Mouse (Mus musculus): ENCODE measurements at regions not wholly inside any gene's neighbourhood (a gene's known extent, or its start where the extent isn't known, plus 50 kb on each side); places are given as distances from the start of the nearest gene placed in this dataset.

DNA sequence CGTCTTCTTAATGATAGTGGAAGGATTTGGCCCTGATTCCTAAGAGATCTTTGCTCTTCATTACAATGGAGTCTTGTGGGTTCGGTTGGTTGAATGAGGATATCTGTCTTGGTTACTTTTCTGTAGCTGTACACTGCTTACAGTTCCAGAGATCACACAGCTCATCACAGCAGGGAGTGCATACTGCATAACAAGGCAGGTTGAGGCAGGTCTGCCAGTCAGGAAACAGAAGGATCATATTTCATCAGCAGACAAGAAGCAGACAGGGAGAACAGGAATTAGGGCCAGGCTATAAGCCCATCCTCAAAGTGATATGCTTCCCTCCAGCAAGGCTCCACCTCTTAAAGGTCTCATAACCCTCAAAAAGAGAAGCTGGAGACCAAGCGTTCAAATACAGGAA lies 150.4 kb downstream of the Otoa start:
- no peak for DNase-seq (ENCODE audit: low read depth in 3 of 3, low spot score in 3 of 3)
- Histone ChIP-seq H3K4me3 (ENCODE audit: insufficient read depth in 1 of 2, low read depth in 2 of 2, low read length in 2 of 2) (no peak overlapping the region), H3K27ac (no peak overlapping the region), H3K36me3 (replicated peaks; ENCODE audit: control insufficient read depth, insufficient read depth, low read depth) (no peaks in the 10 kb centered on the region), H3K9ac (replicated peaks) (no peak overlapping the region), H3K27me3 (ENCODE audit: control insufficient read depth, insufficient read depth, low read length) (no peaks in the 10 kb centered on the region), H3K4me1 (replicated peaks; ENCODE audit: control insufficient read depth in 2 of 2, insufficient read depth in 2 of 2, low read length in 1 of 2) (no peaks in the 10 kb centered on the region), H3K9me3 (ENCODE audit: control insufficient read depth, low read length) (no peaks in the 10 kb centered on the region), H3K4me2 (ENCODE audit: low read depth) (no peak overlapping the region)
- WGBS (ENCODE audit: insufficient replicate concordance) = 51% methylated on average over 3 of the region's 3 CpGs
- ATAC-seq (ENCODE audit: insufficient read depth) = no peak
- TF ChIP-seq EP300 (IDR thresholded peaks at IDR 0.05; ENCODE audit: low read depth) (no peak), CTCF (IDR thresholded peaks at IDR 0.05; ENCODE audit: low read depth) (no peak)

DNA sequence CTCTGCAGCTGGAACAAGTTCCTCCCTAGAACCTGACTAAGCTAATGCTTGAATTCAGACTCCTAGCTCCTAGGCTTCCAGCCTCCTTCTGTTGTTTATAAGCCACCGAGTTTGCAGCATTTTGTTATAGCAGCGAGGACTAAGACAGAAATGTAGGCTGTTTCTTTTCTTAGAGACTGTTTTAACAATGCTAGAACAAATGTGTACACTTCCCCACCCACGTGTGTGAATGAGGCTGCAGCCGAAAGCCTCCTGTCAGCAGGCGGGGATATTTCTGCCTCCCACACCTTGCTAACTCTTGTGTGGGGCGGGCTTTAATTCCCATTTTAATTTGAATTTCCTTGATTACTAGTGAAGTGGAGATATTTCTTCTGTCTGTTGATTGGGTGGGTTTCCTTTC lies 153.4 kb downstream of the Otoa start:
- TF ChIP-seq EP300 (IDR thresholded peaks at IDR 0.05; ENCODE audit: low read depth) = no peak
- TF ChIP-seq CTCF (IDR thresholded peaks at IDR 0.05; ENCODE audit: low read depth) = no peak
- H3K4me1 ChIP-seq (replicated peaks; ENCODE audit: control insufficient read depth in 2 of 2, insufficient read depth in 2 of 2, low read length in 1 of 2) = no peaks in the 10 kb centered on the region
- no peaks in the 10 kb centered on the region for H3K36me3 ChIP-seq (replicated peaks; ENCODE audit: control insufficient read depth, insufficient read depth, low read depth)
- H3K4me3 ChIP-seq (ENCODE audit: insufficient read depth in 1 of 2, low read depth in 2 of 2, low read length in 2 of 2) = no peak overlapping the region
- WGBS (ENCODE audit: insufficient replicate concordance) = 47% methylated on average over 6 of the region's 6 CpGs
- ATAC-seq (ENCODE audit: insufficient read depth) = no peak
- H3K27ac ChIP-seq = no peak overlapping the region
- H3K9me3 ChIP-seq (ENCODE audit: control insufficient read depth, low read length) = no peaks in the 10 kb centered on the region
- no peak overlapping the region for H3K9ac ChIP-seq (replicated peaks)
- no peak overlapping the region for H3K4me2 ChIP-seq (ENCODE audit: low read depth)
- H3K27me3 ChIP-seq (ENCODE audit: control insufficient read depth, insufficient read depth, low read length) = no peaks in the 10 kb centered on the region
- DNase-seq (ENCODE audit: low read depth in 3 of 3, low spot score in 3 of 3) = no peak

GRCm38 (mm10) chr7:121239731-121240130 lies 151.9 kb upstream of the Hs3st2 start:
- Histone ChIP-seq H3K36me3 (replicated peaks; ENCODE audit: control insufficient read depth, insufficient read depth, low read depth) (no peaks in the 10 kb centered on the region), H3K27me3 (ENCODE audit: control insufficient read depth, insufficient read depth, low read length) (no peaks in the 10 kb centered on the region), H3K4me1 (replicated peaks; ENCODE audit: control insufficient read depth in 2 of 2, insufficient read depth in 2 of 2, low read length in 1 of 2) (no peaks in the 10 kb centered on the region), H3K4me2 (ENCODE audit: low read depth) (no peak overlapping the region), H3K27ac (no peak overlapping the region), H3K9me3 (ENCODE audit: control insufficient read depth, low read length) (no peaks in the 10 kb centered on the region), H3K9ac (replicated peaks) (no peak overlapping the region), H3K4me3 (ENCODE audit: insufficient read depth in 1 of 2, low read depth in 2 of 2, low read length in 2 of 2) (no peak overlapping the region)
- DNase-seq (ENCODE audit: low read depth in 3 of 3, low spot score in 3 of 3) = no peak
- no peak for ATAC-seq (ENCODE audit: insufficient read depth)
- WGBS (ENCODE audit: insufficient replicate concordance) = 54% methylated on average over 6 of the region's 6 CpGs
- no peak for TF ChIP-seq EP300 (IDR thresholded peaks at IDR 0.05; ENCODE audit: low read depth)

- Histone ChIP-seq H3K36me3 (replicated peaks; ENCODE audit: control insufficient read depth, insufficient read depth, low read depth) (no peaks in the 10 kb centered on the region), H3K27me3 (ENCODE audit: control insufficient read depth, insufficient read depth, low read length) (no peaks in the 10 kb centered on the region), H3K4me3 (ENCODE audit: insufficient read depth in 1 of 2, low read depth in 2 of 2, low read length in 2 of 2) (no peak overlapping the region), H3K9me3 (ENCODE audit: control insufficient read depth, low read length) (no peaks in the 10 kb centered on the region), H3K27ac (no peak overlapping the region), H3K4me2 (ENCODE audit: low read depth) (no peak overlapping the region), H3K4me1 (replicated peaks; ENCODE audit: control insufficient read depth in 2 of 2, insufficient read depth in 2 of 2, low read length in 1 of 2) (no peaks in the 10 kb centered on the region), H3K9ac (replicated peaks) (no peak overlapping the region)
- 73% methylated on average over 6 of the region's 6 CpGs for WGBS (ENCODE audit: insufficient replicate concordance)
- ATAC-seq (ENCODE audit: insufficient read depth) = no peak
- no peak for DNase-seq (ENCODE audit: low read depth in 3 of 3, low spot score in 3 of 3)
- TF ChIP-seq EP300 (IDR thresholded peaks at IDR 0.05; ENCODE audit: low read depth) (no peak), CTCF (IDR thresholded peaks at IDR 0.05; ENCODE audit: low read depth) (no peak)
These were observed 143.8 kb upstream of the Hs3st2 start for GRCm38 (mm10) chr7:121247845-121248244.

GRCm38 (mm10) chr7:121257466-121257865 lies 134.2 kb upstream of the Hs3st2 start:
- no peak for ATAC-seq (ENCODE audit: insufficient read depth)

More at GRCm38 (mm10) chr7:121257466-121257865, 134.2 kb upstream of the Hs3st2 start:
- no peaks in the 10 kb centered on the region for H3K36me3 ChIP-seq (replicated peaks; ENCODE audit: control insufficient read depth, insufficient read depth, low read depth)
- no peaks in the 10 kb centered on the region for H3K9me3 ChIP-seq (ENCODE audit: control insufficient read depth, low read length)
- 63% methylated on average over 2 of the region's 2 CpGs for WGBS (ENCODE audit: insufficient replicate concordance)
- H3K4me2 ChIP-seq (ENCODE audit: low read depth) = no peak overlapping the region
- no peak for DNase-seq (ENCODE audit: low read depth in 3 of 3, low spot score in 3 of 3)
- TF ChIP-seq CTCF (IDR thresholded peaks at IDR 0.05; ENCODE audit: low read depth) (no peak), EP300 (IDR thresholded peaks at IDR 0.05; ENCODE audit: low read depth) (no peak)
- H3K27me3 ChIP-seq (ENCODE audit: control insufficient read depth, insufficient read depth, low read length) = no peaks in the 10 kb centered on the region
- no peaks in the 10 kb centered on the region for H3K4me1 ChIP-seq (replicated peaks; ENCODE audit: control insufficient read depth in 2 of 2, insufficient read depth in 2 of 2, low read length in 1 of 2)
- H3K9ac ChIP-seq (replicated peaks) = no peak overlapping the region
- no peak overlapping the region for H3K4me3 ChIP-seq (ENCODE audit: insufficient read depth in 1 of 2, low read depth in 2 of 2, low read length in 2 of 2)
- no peak overlapping the region for H3K27ac ChIP-seq
